Mouse (Mus musculus): ENCODE measurements at regions not wholly inside any gene's neighbourhood (a gene's known extent, or its start where the extent isn't known, plus 50 kb on each side); places are given as distances from the start of the nearest gene placed in this dataset.

GRCm38 (mm10) chr4:125189971-125190370, 62.3 kb upstream of the Zc3h12a start:
- TF ChIP-seq CTCF (IDR thresholded peaks at IDR 0.05; ENCODE audit: low read depth, low read length) (no peak), POLR2A (IDR thresholded peaks at IDR 0.05; ENCODE audit: extremely low read depth, insufficient read depth, low read length) (no peak)
